Mouse (Mus musculus) inflammation-experienced regulatory T-cells, adult 6 months (primary cell): Measurements from ENCODE around the gene Tubb3. TPM values are rescaled to one million over a fixed set of nuclear protein-coding genes. Genes with fewer than 3 reads are reported as not detected.
"Not testable (repeated sequence)": the region's sequence is repeated elsewhere in the genome, so short reads cannot be mapped to it uniquely, and the experiment has no call there.

Experiments used
- ATAC-seq: one replicate; pipeline ENCODE4 v1.8.0; 2017
- polyA plus RNA-seq, 3 experiments: library from polyadenylated mRNA; unstranded; fragments of 100-300 nt; shearing (Covaris generic); gene quantifications; one replicate each; pipeline ENCODE4 v1.2.1; 2017

The Tubb3 gene
- polyA plus RNA-seq, 3 experiments from 2014 or later: 0.30 to 2.0 TPM; not detected in 1

GRCm38 (mm10) chr8:123412560-123413170, 1.4 kb downstream of the Tubb3 start:
- peak; percentile 38 for ATAC-seq

GRCm38 (mm10) chr8:123414255-123414654, 3.0 kb downstream of the Tubb3 start:
- no peak for ATAC-seq

DNA sequence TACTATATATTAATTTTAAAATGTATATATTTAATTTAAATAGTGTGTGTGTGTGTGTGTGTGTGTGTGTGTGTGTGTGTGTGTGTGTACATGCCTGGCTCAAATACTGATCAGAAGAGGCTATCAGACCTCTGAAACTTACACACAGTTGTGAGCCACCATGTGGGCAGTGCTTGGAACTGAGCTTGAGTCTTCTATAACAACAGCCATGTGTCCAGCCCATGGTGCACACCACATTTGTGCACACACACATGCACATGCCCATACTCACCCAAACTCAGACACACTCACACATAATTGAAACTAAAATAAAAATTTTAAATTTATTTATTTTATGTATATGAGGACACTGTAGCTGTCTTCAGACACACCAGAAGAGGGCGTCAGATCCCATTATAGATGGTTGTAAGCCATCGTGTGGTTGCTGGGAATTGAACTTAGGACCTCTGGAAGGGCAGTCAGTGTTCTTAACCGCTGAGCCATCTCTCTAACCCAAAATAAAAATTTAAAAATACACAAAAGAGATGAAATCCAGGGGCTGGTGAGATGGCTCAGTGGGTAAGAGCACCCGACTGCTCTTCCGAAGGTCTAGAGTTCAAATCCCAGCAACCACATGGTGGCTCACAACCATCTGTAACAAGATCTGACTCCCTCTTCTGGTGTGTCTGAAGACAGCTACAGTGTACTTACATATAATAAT, 3.9 kb downstream of the Tubb3 start:
- not testable (repeated sequence) for ATAC-seq

- ATAC-seq: no peak
Measured at GRCm38 (mm10) chr8:123415967-123416943, 5.0 kb downstream of the Tubb3 start.

GRCm38 (mm10) chr8:123416944-123417555, 5.8 kb downstream of the Tubb3 start:
- no peak for ATAC-seq

- ATAC-seq: no peak
Measured at GRCm38 (mm10) chr8:123419711-123420110, 8.5 kb downstream of the Tubb3 start.

DNA sequence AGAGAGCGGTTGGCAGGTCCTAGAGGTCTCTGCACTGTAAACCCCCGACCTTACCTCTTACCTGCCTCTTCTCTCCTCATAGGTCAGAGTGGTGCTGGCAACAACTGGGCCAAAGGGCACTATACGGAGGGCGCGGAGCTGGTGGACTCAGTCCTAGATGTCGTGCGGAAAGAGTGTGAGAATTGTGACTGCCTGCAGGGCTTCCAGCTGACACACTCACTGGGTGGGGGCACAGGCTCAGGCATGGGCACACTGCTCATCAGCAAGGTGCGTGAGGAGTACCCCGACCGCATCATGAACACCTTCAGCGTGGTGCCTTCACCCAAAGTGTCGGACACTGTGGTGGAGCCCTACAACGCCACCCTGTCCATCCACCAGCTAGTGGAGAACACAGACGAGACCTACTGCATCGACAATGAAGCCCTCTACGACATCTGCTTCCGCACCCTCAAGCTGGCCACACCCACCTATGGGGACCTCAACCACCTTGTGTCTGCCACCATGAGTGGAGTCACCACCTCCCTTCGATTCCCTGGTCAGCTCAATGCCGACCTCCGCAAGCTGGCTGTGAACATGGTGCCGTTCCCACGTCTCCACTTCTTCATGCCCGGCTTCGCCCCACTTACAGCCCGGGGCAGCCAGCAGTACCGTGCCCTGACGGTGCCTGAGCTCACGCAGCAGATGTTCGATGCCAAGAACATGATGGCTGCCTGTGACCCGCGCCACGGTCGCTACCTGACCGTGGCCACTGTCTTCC, 9.5 kb downstream of the Tubb3 start:
- no peak for ATAC-seq

- no peak for ATAC-seq
Measured at GRCm38 (mm10) chr8:123421325-123421724, 10.1 kb downstream of the Tubb3 start.

GRCm38 (mm10) chr8:123422056-123422780, 11.0 kb downstream of the Tubb3 start:
- ATAC-seq: no peak

DNA sequence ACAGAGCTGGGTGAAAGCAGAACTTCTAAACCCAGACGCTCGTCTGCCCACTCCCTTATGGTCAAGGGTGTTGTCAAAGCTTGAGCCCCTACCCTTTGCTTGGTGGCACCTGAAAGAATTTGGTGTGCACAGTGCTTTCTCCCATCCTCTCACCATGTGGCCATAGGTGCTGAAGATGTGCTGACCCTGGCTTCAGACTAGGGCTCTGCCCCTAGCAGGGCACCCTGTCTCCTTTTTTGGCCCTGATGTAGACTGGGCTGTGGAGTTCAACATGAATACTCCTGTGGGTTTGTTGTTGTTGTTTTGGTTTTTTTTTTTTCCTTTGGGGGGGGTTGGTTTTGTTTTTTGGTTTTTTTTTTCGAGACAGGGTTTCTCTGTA, 11.5 kb downstream of the Tubb3 start:
- ATAC-seq: no peak

DNA sequence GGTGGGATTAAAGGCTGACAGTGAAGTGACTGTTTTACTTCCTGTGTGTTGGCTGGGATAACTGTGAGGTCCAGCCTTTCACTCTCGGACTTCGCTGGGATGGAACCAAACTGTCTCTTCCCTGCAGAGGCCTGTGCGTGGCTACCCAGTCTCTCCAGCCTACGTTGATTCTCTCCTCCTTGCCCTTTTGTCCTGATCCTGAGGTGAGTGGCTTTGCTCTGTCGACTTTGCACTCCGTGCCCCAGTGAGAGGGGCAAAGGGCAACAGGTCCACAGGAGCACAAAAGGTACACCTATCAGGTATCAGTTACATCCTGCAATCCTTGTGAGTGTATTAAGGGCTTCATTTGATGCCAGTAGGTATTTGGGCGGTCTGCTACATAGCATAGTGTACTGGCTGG, 12.2 kb downstream of the Tubb3 start, which contains the start of gene Def8:
TSS of gene Def8 (plus strand) at position 87 of the 400 bp plus-strand sequence.
- ATAC-seq: no peak

DNA sequence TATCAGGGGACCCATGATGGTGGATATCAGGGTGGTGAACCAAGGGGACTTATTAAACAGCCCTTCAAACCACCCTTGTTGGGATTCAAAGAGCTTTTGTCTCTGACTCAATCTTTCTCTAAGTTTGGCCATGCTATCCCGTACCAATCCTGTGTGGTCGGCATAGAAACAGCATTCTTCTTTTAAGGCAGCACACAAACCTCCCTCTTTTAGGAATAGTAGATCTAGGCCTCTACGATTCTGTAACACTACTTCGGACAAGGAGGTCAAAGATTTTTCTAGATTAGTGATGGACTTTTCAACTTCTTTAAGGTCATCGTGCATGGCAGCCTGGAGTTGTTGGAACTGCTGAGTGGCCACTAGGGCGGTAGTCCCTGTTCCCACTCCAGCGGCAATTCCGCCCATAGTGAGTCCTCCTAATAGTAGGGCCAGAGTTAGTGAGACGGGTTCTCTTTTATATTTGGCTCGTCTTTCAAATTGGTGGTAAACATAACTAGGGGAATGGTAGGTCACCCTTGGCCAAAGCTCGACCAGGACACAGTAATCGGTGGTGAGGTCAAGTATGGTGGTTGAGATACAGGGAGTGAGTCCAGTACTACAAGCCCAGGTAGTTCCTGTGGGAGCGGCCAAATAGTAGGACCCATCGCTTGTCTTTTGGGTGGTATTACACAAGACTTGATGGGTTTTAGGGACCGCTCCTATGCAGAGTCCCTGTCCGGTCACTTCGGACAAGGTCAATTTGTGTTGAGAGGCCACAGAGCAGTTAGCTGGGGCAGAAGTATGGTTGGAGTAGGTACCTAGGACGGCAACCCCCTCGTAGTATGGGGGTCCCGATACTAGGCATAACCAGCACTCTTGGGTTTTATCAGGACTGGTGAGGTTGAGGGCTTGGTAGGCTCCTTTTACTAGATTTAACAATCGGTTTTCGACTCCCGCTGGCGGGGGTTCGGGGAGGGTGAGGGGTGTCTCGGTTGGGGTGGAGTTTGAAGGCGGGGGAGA, 15.6 kb downstream of the Tubb3 start:
- ATAC-seq: no peak

- ATAC-seq: no peak
Measured at GRCm38 (mm10) chr8:123427639-123428275, 16.5 kb downstream of the Tubb3 start.

DNA sequence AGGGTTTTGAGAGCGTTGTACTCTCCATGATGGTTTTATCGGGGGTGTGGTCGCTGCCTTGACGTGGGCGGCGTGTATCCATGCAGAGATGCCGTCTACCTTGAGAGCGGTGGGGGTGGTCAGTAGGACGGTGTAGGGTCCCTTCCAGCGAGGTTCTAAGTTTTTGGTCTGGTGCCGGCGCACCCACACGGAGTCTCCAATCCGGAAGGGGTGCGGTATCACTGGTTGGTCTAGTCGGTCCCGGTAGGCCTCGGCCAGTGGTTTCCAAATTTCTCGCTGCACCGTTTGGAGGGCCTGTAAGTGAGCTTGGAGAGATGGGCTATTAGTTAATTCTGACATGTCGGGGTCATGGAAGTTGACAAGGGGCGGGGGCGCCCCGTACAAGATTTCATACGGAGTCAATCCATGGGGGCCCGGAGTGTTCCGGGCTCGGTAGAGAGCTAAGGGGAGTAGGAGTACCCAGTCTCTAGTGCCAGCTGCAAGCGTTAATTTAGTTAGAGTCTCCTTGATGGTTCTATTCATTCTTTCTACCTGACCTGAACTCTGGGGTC, 17.2 kb downstream of the Tubb3 start:
- ATAC-seq: no peak

DNA sequence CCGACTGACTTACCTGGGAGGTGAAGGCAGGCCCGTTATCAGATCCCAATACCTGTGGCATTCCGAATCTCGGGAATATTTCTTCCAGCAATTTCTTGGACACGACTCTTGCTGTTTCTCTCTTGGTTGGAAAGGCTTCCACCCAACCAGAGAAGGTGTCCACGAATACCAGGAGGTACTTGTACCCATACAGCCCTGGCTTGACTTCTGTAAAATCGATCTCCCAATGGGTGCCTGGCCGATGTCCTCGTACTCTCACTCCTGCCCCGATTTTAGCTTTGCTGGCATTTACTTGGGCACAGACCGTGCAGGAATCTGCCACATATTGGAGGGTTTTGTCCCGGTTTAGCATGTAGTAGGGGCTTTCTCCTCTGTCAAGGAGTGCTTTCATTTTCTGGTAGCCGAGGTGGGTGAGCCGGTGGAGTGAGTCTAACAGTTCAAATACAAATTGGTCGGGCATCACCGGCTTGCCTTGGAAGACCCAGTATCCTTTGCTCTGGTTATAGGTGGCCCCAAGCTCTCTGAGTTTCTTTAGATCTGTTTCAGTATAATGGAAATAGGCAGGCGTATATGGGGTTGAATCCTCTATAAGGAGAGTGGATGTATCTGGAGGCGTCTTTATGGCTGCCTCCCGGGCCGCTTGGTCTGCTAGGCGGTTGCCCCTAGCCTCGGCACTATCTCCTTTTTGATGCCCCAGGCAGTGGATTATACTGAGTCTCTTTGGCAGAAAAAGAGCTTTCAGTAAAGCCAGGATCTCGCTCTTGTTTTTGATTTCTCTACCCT, 17.9 kb downstream of the Tubb3 start:
- no peak for ATAC-seq

GRCm38 (mm10) chr8:123429722-123430013, 18.4 kb downstream of the Tubb3 start:
- not testable (repeated sequence) for ATAC-seq

DNA sequence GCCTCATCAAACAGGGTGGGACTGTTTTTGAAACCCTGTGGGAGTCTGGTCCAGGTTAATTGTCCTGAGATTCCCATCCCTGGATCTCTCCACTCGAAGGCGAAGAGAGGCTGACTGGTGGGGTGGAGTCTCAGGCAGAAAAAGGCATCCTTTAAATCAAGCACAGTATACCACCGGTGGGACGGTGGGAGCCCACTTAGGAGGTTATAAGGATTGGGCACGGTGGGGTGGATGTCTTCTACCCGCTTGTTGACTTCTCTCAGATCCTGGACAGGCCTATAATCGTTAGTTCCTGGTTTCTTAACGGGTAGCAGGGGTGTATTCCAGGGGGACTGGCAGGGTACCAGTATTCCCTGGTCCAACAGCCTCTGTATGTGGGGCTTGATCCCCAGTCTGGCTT, 19.7 kb downstream of the Tubb3 start:
- ATAC-seq: not testable (repeated sequence)

- no peak for ATAC-seq
Measured at GRCm38 (mm10) chr8:123431616-123432365, 20.6 kb downstream of the Tubb3 start.
